Mouse (Mus musculus) heart, adult 9 months (tissue): Measurements from ENCODE around the gene Pex10.

Source experiments
- DNase-seq, 2 experiments: peaks; one replicate each; pipeline ENCODE4 v3.0.0; 2022; ENCODE audit warnings: low spot score in 2 of 2

Gene Pex10

GRCm38 (mm10) chr4:155093431-155094149 lies 26.8 kb downstream of the Pex10 start:
- DNase-seq = no peak

GRCm38 (mm10) chr4:155094565-155094964 lies 27.7 kb downstream of the Pex10 start:
- DNase-seq = peak in 1 of 2 experiments; percentile 32

GRCm38 (mm10) chr4:155095238-155095900 lies 28.6 kb downstream of the Pex10 start:
- DNase-seq = peak; percentile 80 to 88

GRCm38 (mm10) chr4:155095967-155096366 lies 29.2 kb downstream of the Pex10 start:
- DNase-seq = no peak

- DNase-seq = no peak
Observed at GRCm38 (mm10) chr4:155097452-155097851, 30.6 kb downstream of the Pex10 start.

GRCm38 (mm10) chr4:155098572-155098971 lies 31.8 kb downstream of the Pex10 start:
- no peak for DNase-seq

- DNase-seq = no peak
Observed at GRCm38 (mm10) chr4:155107886-155108285, 41.1 kb downstream of the Pex10 start.

- no peak for DNase-seq
Observed at GRCm38 (mm10) chr4:155109471-155109870, 42.7 kb downstream of the Pex10 start.

GRCm38 (mm10) chr4:155113766-155114410 lies 47.1 kb downstream of the Pex10 start:
- DNase-seq = no peak

- no peak for DNase-seq
Observed at GRCm38 (mm10) chr4:155116607-155117006, 49.8 kb downstream of the Pex10 start.

GRCm38 (mm10) chr4:155117396-155117978 lies 50.7 kb downstream of the Pex10 start:
- no peak for DNase-seq

GRCm38 (mm10) chr4:155118278-155118677 lies 51.5 kb downstream of the Pex10 start:
- no peak for DNase-seq

- DNase-seq = no peak
Observed at GRCm38 (mm10) chr4:155120038-155120437, 53.2 kb downstream of the Pex10 start.

- DNase-seq = no peak
Observed at GRCm38 (mm10) chr4:155120583-155120982, 53.8 kb downstream of the Pex10 start.

- peak; percentile 42 to 46 for DNase-seq
Observed at GRCm38 (mm10) chr4:155121222-155121621, 54.4 kb downstream of the Pex10 start.
